Mouse (Mus musculus) bone marrow macrophage, adult 2 months (primary cell): ENCODE measurements around the gene Klk1b1. TPM values are rescaled to one million over a fixed set of nuclear protein-coding genes. Genes with fewer than 3 reads are reported as not detected.
"Not testable (repeated sequence)": the region's sequence is repeated elsewhere in the genome, so short reads cannot be mapped to it uniquely, and the experiment has no call there.

Source experiments
- H3K27ac ChIP-seq: 2 replicates; pipeline ENCODE4 v1.5.1; 2012; ENCODE audit warnings: low read depth, low read length; ENCODE audit not compliant: insufficient read depth
- H3K4me1 ChIP-seq: 2 replicates; pipeline ENCODE4 v1.6.1; 2012; ENCODE audit warnings: low read length; ENCODE audit not compliant: control insufficient read depth, insufficient read depth
- H3K4me3 ChIP-seq: 2 replicates; pipeline ENCODE4 v1.5.1; 2012; ENCODE audit warnings: mild to moderate bottlenecking, low read length, moderate library complexity; ENCODE audit not compliant: insufficient read depth
- CTCF ChIP-seq: IDR thresholded peaks from 2 replicates; pipeline ENCODE4 v1.5.1; 2012; ENCODE audit warnings: low read depth, mild to moderate bottlenecking, low read length, moderate library complexity
- POLR2A ChIP-seq: IDR thresholded peaks from 2 replicates; pipeline ENCODE4 v1.6.1; 2012; ENCODE audit warnings: mild to moderate bottlenecking, low read depth, low read length, borderline replicate concordance
- polyA plus RNA-seq: library from polyadenylated mRNA; stranded (reverse); fragments of >200 nt; gene quantifications from 2 replicates; pipeline ENCODE4 v1.2.4, GENCODE M21; 2012; ENCODE audit not compliant: missing spikeins, insufficient read depth, insufficient read length

Gene Klk1b1
- polyA plus RNA-seq, 1 experiment: not detected

- H3K4me1 ChIP-seq: peaks cover 36% of the 10 kb centered on the region
- peak overlapping the region; percentile 81 for H3K27ac ChIP-seq
- H3K4me3 ChIP-seq: no peak overlapping the region
- no peak for TF ChIP-seq POLR2A
- TF ChIP-seq CTCF: no peak
Observed at GRCm38 (mm10) chr7:44004847-44005246, 38.3 kb downstream of the Klk1b1 start.

DNA sequence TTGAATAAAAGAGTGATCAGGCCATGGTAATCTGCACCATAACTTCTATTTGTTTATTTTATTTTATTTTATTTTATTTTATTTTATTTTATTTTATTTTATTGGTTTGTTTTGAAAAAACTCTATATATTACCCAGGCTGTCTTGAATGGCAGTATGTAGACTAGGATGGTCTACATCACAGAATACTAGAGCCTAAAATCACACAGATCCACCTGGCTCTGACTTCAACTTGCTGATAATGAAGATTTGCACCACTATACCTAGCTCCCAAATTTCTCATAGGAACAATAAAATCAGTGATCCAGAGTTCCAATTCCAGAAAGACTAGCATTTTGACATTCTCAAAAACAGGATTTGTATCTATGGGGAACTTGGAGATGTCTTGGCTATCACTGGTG lies 45.3 kb downstream of the Klk1b1 start, which contains the start of gene Klk1b26:
Gene Klk1b26 (plus strand): TSS at position 301 of the 400 bp plus-strand sequence.
- H3K27ac ChIP-seq, H3K4me3 ChIP-seq: not testable (repeated sequence)
- H3K4me1 ChIP-seq: peaks cover 13% of the 10 kb centered on the region

GRCm38 (mm10) chr7:44014666-44015065 lies 48.1 kb downstream of the Klk1b1 start:
- H3K27ac ChIP-seq, H3K4me1 ChIP-seq, H3K4me3 ChIP-seq: not testable (repeated sequence)

- no peak overlapping the region for H3K4me3 ChIP-seq
- H3K27ac ChIP-seq: no peak overlapping the region
- H3K4me1 ChIP-seq: peaks cover 2% of the 10 kb centered on the region; the same call in 1 of the 2 replicates
- TF ChIP-seq POLR2A (no peak), CTCF (no peak)
Observed at GRCm38 (mm10) chr7:44015071-44015470, 48.5 kb downstream of the Klk1b1 start.

Other genes starting within 250 kb of the Klk1b1 start
- not detected in 2 replicates for gene Klk12, start 197.9 kb upstream of the Klk1b1 start, polyA plus RNA-seq
- gene Klk11, start 192.1 kb upstream of the Klk1b1 start, polyA plus RNA-seq: not detected in 2 replicates
- not detected in 2 replicates for gene Klk10, start 185.7 kb upstream of the Klk1b1 start, polyA plus RNA-seq
- not detected in 2 replicates for gene Klk9, start 174.9 kb upstream of the Klk1b1 start, polyA plus RNA-seq
- gene Klk8, start 169.2 kb upstream of the Klk1b1 start, polyA plus RNA-seq: not detected in 2 replicates
- gene Klk7, start 155.5 kb upstream of the Klk1b1 start, polyA plus RNA-seq: not detected in 2 replicates
- gene Klk6, start 142.3 kb upstream of the Klk1b1 start, polyA plus RNA-seq: not detected in 2 replicates
- gene Klk5, start 124.8 kb upstream of the Klk1b1 start, polyA plus RNA-seq: not detected in 2 replicates
- not detected in 2 replicates for gene Klk4, start 85.6 kb upstream of the Klk1b1 start, polyA plus RNA-seq
- gene Klk15, start 33.0 kb upstream of the Klk1b1 start, polyA plus RNA-seq: not detected in 2 replicates
- not detected in 2 replicates for gene Klk1b8, start 16.1 kb upstream of the Klk1b1 start, polyA plus RNA-seq
- not detected in 2 replicates for gene Klk1b9, start 9.3 kb downstream of the Klk1b1 start, polyA plus RNA-seq
- 1.4 and 2.8 TPM in 2 replicates for gene Klk1b11, start 29.1 kb downstream of the Klk1b1 start, polyA plus RNA-seq
- gene Klk1b26, start 45.4 kb downstream of the Klk1b1 start, polyA plus RNA-seq: not detected in 2 replicates
- not detected in 2 replicates for gene Klk1b27, start 85.5 kb downstream of the Klk1b1 start, polyA plus RNA-seq
- not detected in 2 replicates for gene Klk1b21, start 135.6 kb downstream of the Klk1b1 start, polyA plus RNA-seq
- not detected in 2 replicates for gene Klk1b22, start 145.9 kb downstream of the Klk1b1 start, polyA plus RNA-seq
- gene Klk1b16, start 170.0 kb downstream of the Klk1b1 start, polyA plus RNA-seq: not detected in 2 replicates
- not detected in 2 replicates for gene Klk1b24, start 221.5 kb downstream of the Klk1b1 start, polyA plus RNA-seq
- gene Klk1b3, start 231.4 kb downstream of the Klk1b1 start, polyA plus RNA-seq: not detected in 2 replicates
- gene Klk1b4, start 240.7 kb downstream of the Klk1b1 start, polyA plus RNA-seq: not detected in 2 replicates
- not detected in 2 replicates for gene Klk1b5, start 249.2 kb downstream of the Klk1b1 start, polyA plus RNA-seq